Mouse (Mus musculus): ENCODE measurements around the gene Pdgfa. TPM values are rescaled to one million over a fixed set of nuclear protein-coding genes. Genes with fewer than 3 reads are reported as not detected.

Gene Pdgfa
- total RNA-seq (2017): 0.13 and 0.65 TPM in 2 replicates

DNA sequence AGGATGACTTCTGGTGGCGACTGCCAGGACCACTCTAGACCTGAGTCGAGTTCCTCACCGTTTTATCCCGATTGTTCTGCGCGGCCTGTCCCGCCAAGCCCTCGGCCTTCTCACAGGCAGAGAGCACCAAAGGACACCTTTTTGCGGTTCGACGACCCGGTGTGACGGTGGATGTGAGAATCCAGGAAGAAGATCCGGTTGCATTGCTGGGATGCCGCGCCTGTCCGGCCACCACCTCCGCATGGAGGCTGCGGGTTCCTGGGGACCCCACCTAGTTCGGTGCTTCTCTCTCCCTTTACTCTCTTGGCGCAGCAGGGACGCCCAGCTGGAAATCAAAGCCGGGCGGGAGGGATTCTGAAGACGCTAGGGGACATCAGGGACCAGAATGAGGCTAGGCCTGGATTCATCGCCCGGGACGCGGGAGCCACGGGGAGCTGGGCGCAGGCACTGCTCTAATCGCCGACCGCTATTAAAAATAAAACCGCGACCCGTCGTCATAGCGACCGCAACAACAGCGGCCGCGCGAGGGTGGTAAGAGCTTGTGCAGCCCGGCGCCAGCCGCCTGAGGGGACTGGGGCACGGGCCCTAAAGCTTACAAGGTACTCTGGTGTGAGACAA, at the start of gene Pdgfa:
Gene Pdgfa, minus strand, starts transcription at position 200 of the 618 bp plus-strand sequence.
- ATAC-seq (replicated peaks in 1 of 2; ENCODE audit: insufficient read depth in 1 of 2, low FRiP score in 2 of 2, low TSS enrichment in 1 of 2, low read depth in 1 of 2, poor library complexity in 2 of 2, severe bottlenecking in 2 of 2): peak; percentile 37 to 58; a peak in 3 of 4 replicates

DNA sequence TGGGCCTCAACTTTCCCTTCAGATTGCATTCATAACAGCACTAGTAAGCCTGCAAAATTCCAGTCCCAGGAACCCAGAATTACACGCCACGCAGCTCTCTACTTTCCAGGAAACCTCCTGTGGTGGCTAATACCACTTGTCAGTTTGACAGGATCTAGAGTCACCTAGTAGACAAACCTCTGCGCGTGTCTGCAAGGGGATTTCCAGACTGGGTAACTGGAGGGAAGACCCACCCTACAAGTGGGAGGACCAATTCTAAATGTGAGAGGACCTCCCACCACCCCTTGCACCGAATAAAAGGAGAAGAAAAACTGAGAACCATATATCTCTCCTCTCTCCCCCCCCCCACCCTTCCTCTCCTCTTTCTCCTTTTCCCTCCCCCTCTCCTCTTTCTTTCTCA, 49.5 kb upstream of the Pdgfa start:
- no peak for ATAC-seq (replicated peaks in 1 of 2; ENCODE audit: insufficient read depth in 1 of 2, low FRiP score in 2 of 2, low TSS enrichment in 1 of 2, low read depth in 1 of 2, poor library complexity in 2 of 2, severe bottlenecking in 2 of 2)

- no peak for ATAC-seq (replicated peaks in 1 of 2; ENCODE audit: insufficient read depth in 1 of 2, low FRiP score in 2 of 2, low TSS enrichment in 1 of 2, low read depth in 1 of 2, poor library complexity in 2 of 2, severe bottlenecking in 2 of 2)
These were observed 46.4 kb upstream of the Pdgfa start for GRCm38 (mm10) chr5:139043546-139043945.

- peak; percentile 54 to 62 for ATAC-seq (replicated peaks in 1 of 2; ENCODE audit: insufficient read depth in 1 of 2, low FRiP score in 2 of 2, low TSS enrichment in 1 of 2, low read depth in 1 of 2, poor library complexity in 2 of 2, severe bottlenecking in 2 of 2)
These were observed 45.1 kb upstream of the Pdgfa start for GRCm38 (mm10) chr5:139042299-139042698.

DNA sequence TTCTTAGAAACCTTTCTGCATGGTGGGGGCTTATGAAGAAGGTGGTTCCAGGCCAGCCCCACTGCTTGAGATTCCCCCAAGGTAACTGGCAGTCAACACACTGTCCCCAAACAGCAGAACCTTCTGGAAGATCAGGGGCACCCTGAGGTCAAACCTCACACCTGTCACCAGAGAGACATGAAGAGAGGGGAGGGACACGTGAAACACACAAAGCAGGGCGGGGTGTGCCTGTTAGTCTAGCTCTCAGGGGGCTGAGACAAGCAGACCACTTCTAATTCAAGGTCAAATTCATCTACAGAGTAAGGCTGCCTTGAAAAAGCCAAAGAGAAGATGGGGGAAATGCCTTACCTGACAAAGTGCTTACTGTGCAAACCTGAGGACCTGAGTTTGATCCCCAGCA, 38.0 kb upstream of the Pdgfa start:
- no peak for ATAC-seq (replicated peaks in 1 of 2; ENCODE audit: insufficient read depth in 1 of 2, low FRiP score in 2 of 2, low TSS enrichment in 1 of 2, low read depth in 1 of 2, poor library complexity in 2 of 2, severe bottlenecking in 2 of 2)

DNA sequence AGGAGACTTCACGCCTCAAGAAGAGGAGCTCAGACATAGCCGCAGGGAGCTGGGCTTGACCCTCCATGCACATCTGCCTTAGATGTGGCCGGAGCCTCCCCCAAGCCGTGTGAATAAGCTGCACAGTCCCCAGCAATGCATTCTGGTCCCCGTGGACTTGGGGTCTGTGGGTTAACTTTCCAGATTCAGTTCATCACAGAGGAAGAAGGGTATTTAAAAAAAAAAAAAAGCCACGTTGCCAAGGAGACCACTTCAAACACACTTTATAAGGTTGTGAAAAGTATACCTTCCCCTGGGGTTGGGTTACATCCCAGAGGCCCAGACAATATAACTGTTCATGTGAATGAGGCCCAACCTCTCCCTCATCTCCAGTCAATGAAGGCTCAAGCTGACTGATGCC, 37.6 kb upstream of the Pdgfa start:
- no peak for ATAC-seq (replicated peaks in 1 of 2; ENCODE audit: insufficient read depth in 1 of 2, low FRiP score in 2 of 2, low TSS enrichment in 1 of 2, low read depth in 1 of 2, poor library complexity in 2 of 2, severe bottlenecking in 2 of 2)

GRCm38 (mm10) chr5:139033406-139034317, 36.5 kb upstream of the Pdgfa start:
- ATAC-seq (replicated peaks in 1 of 2; ENCODE audit: insufficient read depth in 1 of 2, low FRiP score in 2 of 2, low TSS enrichment in 1 of 2, low read depth in 1 of 2, poor library complexity in 2 of 2, severe bottlenecking in 2 of 2): no peak

DNA sequence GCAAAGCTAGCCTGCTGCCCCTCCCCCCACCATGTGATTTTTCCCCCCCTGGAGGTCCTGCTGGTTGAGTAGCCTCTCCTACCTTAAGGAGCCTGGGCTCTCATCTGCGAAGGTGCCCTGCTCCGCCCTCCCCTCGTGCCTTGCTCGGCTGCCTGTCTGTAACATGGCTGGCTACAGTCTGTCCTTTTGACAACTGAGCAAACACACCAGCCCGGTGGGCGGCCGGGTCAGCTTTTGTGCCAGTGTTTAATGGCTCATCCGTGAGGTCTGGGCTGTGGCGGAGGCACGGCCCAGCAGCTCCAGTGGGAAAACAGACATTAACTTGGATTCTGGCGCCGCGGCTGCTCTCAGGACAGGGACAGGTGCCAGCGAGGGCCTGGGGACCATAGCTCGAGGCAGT, 30.4 kb upstream of the Pdgfa start:
- no peak for ATAC-seq (replicated peaks in 1 of 2; ENCODE audit: insufficient read depth in 1 of 2, low FRiP score in 2 of 2, low TSS enrichment in 1 of 2, low read depth in 1 of 2, poor library complexity in 2 of 2, severe bottlenecking in 2 of 2)

DNA sequence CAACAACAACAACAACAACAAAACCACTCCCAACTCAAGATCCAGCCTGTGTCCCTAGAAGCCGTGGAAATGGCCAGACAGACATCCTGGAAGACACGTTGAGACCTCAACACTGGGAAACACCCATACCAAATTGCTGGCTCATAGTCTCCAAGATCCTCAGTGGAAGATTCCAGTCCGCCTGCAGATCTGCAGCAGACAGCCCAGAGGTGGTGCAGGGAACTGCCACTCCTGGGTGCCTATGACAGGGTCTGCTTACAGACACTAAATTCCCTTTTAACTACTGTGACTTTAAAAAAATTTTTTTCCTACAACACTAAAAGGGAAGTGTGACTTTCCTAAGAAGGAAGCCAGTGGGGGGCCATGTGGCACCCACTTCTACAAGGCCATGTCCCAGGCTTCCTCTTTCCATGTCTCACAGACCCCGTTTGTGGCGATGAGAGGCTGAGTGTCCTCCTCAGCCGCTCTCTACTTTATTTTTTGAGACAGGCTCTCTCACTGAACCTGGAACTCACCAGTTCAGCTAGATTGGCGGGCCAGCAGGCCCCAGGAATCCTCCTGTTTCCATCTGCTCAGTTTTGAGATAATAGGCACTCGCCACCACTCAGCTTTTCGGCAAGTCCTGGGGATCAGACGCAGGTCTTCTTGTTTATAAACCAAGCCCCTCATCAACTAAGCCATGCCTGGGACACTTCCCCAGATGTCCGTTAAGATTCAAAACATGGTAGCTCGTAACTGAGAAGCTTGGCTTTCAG, 27.4 kb upstream of the Pdgfa start:
- ATAC-seq (replicated peaks in 1 of 2; ENCODE audit: insufficient read depth in 1 of 2, low FRiP score in 2 of 2, low TSS enrichment in 1 of 2, low read depth in 1 of 2, poor library complexity in 2 of 2, severe bottlenecking in 2 of 2): peak; percentile 89

- no peak for ATAC-seq (replicated peaks in 1 of 2; ENCODE audit: insufficient read depth in 1 of 2, low FRiP score in 2 of 2, low TSS enrichment in 1 of 2, low read depth in 1 of 2, poor library complexity in 2 of 2, severe bottlenecking in 2 of 2)
These were observed 23.4 kb upstream of the Pdgfa start for GRCm38 (mm10) chr5:139020595-139020994.

DNA sequence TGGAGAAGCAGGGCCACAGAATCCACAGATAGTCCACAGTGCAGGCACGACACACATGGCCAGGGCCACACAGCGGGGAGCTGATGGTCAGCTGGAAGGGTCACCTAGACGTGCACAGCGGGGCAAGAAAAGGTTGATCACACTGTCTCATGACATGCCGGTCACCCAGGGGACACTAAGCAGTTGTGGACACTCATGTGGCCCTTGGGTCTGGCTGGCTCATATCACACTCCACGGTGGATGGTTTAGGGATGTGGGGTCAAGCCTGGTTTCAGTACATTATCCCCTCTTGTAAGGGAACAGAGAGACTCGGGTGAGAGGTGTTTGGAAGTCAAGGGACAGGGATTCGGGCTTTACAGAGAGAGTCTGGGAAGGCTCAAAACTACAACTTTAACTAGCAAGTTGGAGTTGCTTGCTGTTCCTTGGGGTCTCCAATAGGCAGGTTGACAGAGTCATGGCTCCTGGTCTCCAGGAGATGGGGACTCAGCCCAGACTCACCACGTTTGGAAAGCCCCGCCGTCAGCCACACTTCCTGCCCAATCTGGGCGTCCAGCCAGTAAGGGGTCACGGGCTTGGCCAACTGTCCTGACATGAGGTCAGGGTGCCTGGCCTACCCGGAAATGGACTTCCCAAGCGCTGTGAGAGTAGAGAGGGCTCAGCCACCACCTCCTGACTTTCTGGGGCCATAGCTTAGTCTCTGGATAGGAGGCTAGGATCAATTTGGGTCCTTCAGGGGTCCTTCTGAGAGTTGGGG, 20.4 kb upstream of the Pdgfa start:
- ATAC-seq (replicated peaks in 1 of 2; ENCODE audit: insufficient read depth in 1 of 2, low FRiP score in 2 of 2, low TSS enrichment in 1 of 2, low read depth in 1 of 2, poor library complexity in 2 of 2, severe bottlenecking in 2 of 2): peak; percentile 30 to 44; a peak in 2 of 4 replicates

- peak; percentile 32 to 44; a peak in 2 of 4 replicates for ATAC-seq (replicated peaks in 1 of 2; ENCODE audit: insufficient read depth in 1 of 2, low FRiP score in 2 of 2, low TSS enrichment in 1 of 2, low read depth in 1 of 2, poor library complexity in 2 of 2, severe bottlenecking in 2 of 2)
These were observed 17.9 kb upstream of the Pdgfa start for GRCm38 (mm10) chr5:139015097-139015496.

GRCm38 (mm10) chr5:139010649-139011048, 13.5 kb upstream of the Pdgfa start:
- no peak for ATAC-seq (replicated peaks in 1 of 2; ENCODE audit: insufficient read depth in 1 of 2, low FRiP score in 2 of 2, low TSS enrichment in 1 of 2, low read depth in 1 of 2, poor library complexity in 2 of 2, severe bottlenecking in 2 of 2)

- no peak; a peak in 1 of 4 replicates for ATAC-seq (replicated peaks in 1 of 2; ENCODE audit: insufficient read depth in 1 of 2, low FRiP score in 2 of 2, low TSS enrichment in 1 of 2, low read depth in 1 of 2, poor library complexity in 2 of 2, severe bottlenecking in 2 of 2)
These were observed 10.1 kb upstream of the Pdgfa start for GRCm38 (mm10) chr5:139007141-139007775.

- no peak for ATAC-seq (replicated peaks in 1 of 2; ENCODE audit: insufficient read depth in 1 of 2, low FRiP score in 2 of 2, low TSS enrichment in 1 of 2, low read depth in 1 of 2, poor library complexity in 2 of 2, severe bottlenecking in 2 of 2)
These were observed 7.4 kb upstream of the Pdgfa start for GRCm38 (mm10) chr5:139004588-139004987.

DNA sequence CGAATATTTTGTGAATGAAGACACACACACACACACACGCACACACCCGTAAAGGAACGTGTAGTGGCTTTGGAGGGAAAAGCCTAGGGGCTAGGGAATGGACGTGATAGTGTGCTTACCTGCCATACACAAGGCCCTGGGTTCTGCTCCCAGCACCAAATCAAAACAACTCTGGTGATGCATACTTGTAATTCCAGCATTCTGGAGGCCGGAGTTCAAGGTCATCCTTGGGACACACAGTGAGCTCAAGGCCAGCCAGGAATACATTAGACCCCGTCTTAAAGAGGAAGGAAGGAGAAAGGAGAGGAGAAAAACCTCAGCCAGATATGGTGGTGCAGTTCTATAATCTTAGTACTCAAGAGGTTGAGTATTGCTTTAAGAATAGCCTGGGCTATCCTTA, 2.5 kb upstream of the Pdgfa start:
- ATAC-seq (replicated peaks in 1 of 2; ENCODE audit: insufficient read depth in 1 of 2, low FRiP score in 2 of 2, low TSS enrichment in 1 of 2, low read depth in 1 of 2, poor library complexity in 2 of 2, severe bottlenecking in 2 of 2): no peak

Data from hematopoietic stem cell, adult 5-6 weeks (primary cell).